Mouse (Mus musculus) neural tube, embryonic 14.5 days (tissue): ENCODE measurements around the gene Prrt3. TPM values are rescaled to one million over a fixed set of nuclear protein-coding genes. Genes with fewer than 3 reads are reported as not detected.

Experiments used
- ATAC-seq: fragments of 200-750 bp; cut with Nextera tagmentation; 2 replicates; pipeline ENCODE4 v1.8.0; 2017; ENCODE audit warnings: low read depth, mild to moderate bottlenecking, moderate TSS enrichment, moderate library complexity
- H3K27ac ChIP-seq: fragments of 300-500 bp; sonication (generic); 2 replicates; pipeline ENCODE4 v1.5.1; 2014; ENCODE audit warnings: low read depth, mild to moderate bottlenecking, control low read depth, low read length, moderate library complexity, mixed read lengths
- H3K27me3 ChIP-seq: fragments of 300-500 bp; sonication (generic); 2 replicates; pipeline ENCODE4 v1.6.1; 2014; ENCODE audit warnings: low read length; ENCODE audit not compliant: control insufficient read depth, insufficient read depth
- H3K36me3 ChIP-seq: fragments of 300-500 bp; sonication (generic); 2 replicates; pipeline ENCODE4 v1.6.1; 2014; ENCODE audit warnings: low read length, mixed read lengths; ENCODE audit not compliant: control insufficient read depth, insufficient read depth
- H3K4me1 ChIP-seq: fragments of 300-500 bp; sonication (generic); 2 replicates; pipeline ENCODE4 v1.6.1; 2014; ENCODE audit warnings: low read length; ENCODE audit not compliant: control insufficient read depth, insufficient read depth
- H3K4me2 ChIP-seq: fragments of 300-500 bp; sonication (generic); 2 replicates; pipeline ENCODE4 v1.6.1; 2014; ENCODE audit warnings: mild to moderate bottlenecking, low read depth, low read length, control low read depth
- H3K4me3 ChIP-seq: fragments of 300-500 bp; sonication (generic); 2 replicates; pipeline ENCODE4 v1.5.1; 2014; ENCODE audit warnings: low read depth, low read length, control low read depth, mixed read lengths
- H3K9ac ChIP-seq: fragments of 300-500 bp; sonication (generic); replicated peaks from 2 replicates; pipeline ENCODE4 v1.6.1; 2014; ENCODE audit warnings: low read depth, mild to moderate bottlenecking, control low read depth, low read length, mixed read lengths
- H3K9me3 ChIP-seq: fragments of 300-500 bp; sonication (generic); 2 replicates; pipeline ENCODE4 v1.6.1; 2016; ENCODE audit warnings: low read length; ENCODE audit not compliant: control insufficient read depth
- WGBS: fragments of 180-500 bp; shearing (Covaris S2); extraction: QIAGEN DNeasy Blood & Tissue Kit; methylation state at CpG from one replicate; pipeline ENCODE4 v1.1.7; 2014; 5-methylcytosine and 5-hydroxymethylcytosine counted together
- polyA plus RNA-seq: library from polyadenylated mRNA; unstranded; fragments of >200 nt; fragmentation: Nextera tagmentation; extraction: Ambion mirVana; gene quantifications from 2 replicates; pipeline ENCODE4 v1.2.1, GENCODE M21; 2014

Gene Prrt3
- polyA plus RNA-seq, 1 experiment from 2014 or later, result 9.1 TPM

DNA sequence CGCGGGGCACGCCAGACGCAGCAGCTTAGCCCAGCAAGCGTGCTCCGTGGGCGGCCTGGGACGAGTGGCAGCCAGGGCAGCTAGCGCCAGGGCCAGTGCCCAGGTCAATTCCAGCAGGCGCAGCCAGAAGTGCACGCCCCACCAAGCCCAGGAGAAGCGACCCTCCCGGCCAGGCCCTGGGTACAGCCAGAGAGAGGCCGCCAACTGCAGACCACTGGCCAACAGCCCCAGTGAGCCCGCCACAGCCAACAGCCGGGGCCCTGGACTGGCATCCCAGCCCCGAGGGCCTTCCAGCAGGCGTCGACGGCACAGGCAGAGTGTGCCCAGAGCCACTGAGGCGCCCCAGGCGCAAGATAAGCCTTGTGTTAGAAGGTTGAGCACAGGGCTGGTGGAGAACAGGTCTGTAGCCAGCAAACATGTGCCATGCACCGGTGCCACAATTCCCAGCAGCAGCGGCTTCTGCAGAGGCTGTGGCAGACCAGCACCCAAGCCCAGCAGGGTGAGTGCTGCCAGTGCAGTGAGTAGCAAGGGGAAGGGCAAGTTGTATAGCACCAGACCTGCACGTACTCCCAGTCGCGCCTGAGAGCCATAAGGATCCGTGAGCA, 6.6 kb downstream of the Prrt3 start:
- no peak for ATAC-seq
- H3K27ac ChIP-seq, result no peak overlapping the region
- WGBS, result 51% methylated on average over 28 of the region's 28 CpGs
- no peaks in the 10 kb centered on the region for H3K27me3 ChIP-seq
- H3K4me2 ChIP-seq, result peak overlapping the region; percentile 42; the same call in 1 of the 2 replicates
- H3K9me3 ChIP-seq, result no peaks in the 10 kb centered on the region
- H3K36me3 ChIP-seq, result peaks cover 22% of the 10 kb centered on the region
- H3K9ac ChIP-seq, result no peak overlapping the region
- no peak overlapping the region for H3K4me3 ChIP-seq
- H3K4me1 ChIP-seq, result no peaks in the 10 kb centered on the region

DNA sequence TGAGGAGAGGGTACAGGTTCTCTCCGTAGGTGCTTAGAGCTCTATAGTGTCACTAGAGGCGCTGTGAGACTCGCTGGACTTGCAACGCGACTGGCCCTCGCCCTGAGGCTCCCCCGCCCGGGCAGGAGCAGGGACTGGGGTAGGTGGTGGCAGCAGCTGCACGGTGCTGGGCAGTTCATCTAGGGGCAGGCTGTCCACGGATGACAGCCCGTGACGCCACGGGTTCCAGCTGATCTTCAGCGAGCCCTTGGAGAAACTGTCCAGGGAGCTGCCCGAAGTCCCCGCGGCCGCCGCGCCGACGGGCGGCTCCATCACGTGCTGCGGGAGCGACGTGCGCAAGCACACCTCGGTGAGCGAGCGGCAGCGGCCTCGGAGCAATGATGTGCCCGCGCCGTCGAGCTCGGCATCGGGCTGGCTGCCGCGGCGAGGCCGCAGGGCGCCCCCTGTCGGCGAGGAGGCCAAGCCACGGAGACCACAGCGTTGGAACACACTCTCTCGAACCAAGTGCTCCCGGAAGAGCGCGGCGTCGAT, 7.4 kb downstream of the Prrt3 start:
- no peaks in the 10 kb centered on the region for H3K4me1 ChIP-seq
- peak overlapping the region; percentile 24 for H3K4me3 ChIP-seq
- peak; percentile 74 for ATAC-seq
- peak overlapping the region; percentile 42 for H3K4me2 ChIP-seq
- no peaks in the 10 kb centered on the region for H3K9me3 ChIP-seq
- H3K27me3 ChIP-seq, result no peaks in the 10 kb centered on the region
- no peak overlapping the region for H3K9ac ChIP-seq
- WGBS, result under 1% methylated on average over 54 of the region's 54 CpGs
- H3K36me3 ChIP-seq, result peaks cover 30% of the 10 kb centered on the region
- H3K27ac ChIP-seq, result no peak overlapping the region

DNA sequence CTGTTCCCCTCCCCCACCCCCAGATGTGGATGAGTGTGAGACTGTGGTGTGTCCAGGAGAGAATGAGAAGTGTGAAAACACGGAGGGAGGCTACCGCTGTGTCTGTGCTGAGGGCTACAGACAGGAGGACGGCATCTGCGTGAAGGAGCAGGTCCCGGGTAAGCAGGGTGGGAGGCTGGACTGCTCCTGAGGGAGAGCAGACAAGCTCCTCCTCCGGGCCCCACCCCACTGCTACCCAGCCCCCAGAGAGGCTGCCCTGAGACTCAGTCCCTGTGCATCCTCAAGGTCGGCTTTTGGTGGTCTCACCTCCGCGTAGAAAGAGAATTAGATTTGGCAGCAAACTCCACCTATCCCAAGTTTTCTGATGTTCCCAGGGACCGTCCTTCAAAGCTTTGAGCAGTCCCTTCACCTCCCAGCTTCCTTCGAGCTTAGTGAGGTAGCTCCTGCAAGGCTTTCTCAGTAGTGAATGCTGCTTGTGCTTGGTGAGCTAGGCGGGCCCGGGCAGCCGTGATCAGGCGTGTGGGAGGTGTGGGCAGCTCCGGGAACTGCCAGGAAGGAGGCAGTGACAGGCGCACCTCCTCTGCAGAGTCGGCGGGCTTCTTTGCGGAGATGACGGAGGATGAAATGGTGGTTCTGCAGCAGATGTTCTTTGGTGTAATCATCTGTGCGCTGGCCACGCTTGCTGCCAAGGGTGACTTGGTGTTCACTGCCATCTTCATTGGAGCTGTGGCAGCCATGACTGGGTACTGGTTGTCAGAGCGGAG, 9.4 kb downstream of the Prrt3 start:
- Histone ChIP-seq H3K4me3 (no peak overlapping the region), H3K4me2 (no peak overlapping the region), H3K27me3 (no peaks in the 10 kb centered on the region), H3K36me3 (peaks cover 40% of the 10 kb centered on the region), H3K9me3 (no peaks in the 10 kb centered on the region), H3K4me1 (no peaks in the 10 kb centered on the region), H3K9ac (no peak overlapping the region), H3K27ac (no peak overlapping the region)
- ATAC-seq, result no peak
- WGBS, result 85% methylated on average over 24 of the region's 24 CpGs

DNA sequence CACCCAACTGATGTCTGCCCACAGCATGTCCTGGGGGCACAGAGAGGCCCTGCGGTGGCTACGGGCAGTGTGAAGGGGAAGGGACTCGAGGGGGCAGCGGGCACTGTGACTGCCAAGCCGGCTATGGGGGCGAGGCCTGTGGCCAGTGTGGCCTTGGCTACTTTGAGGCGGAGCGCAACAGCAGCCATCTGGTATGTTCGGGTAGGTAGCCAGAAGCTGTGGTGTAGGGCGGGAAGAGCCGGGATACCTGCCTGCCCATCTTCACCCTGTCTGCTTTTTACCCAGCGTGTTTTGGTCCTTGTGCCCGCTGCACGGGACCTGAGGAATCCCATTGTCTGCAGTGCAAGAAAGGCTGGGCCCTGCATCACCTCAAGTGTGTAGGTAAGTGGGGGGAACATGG, 12.3 kb downstream of the Prrt3 start:
- ATAC-seq, result no peak
- Histone ChIP-seq H3K9me3 (no peaks in the 10 kb centered on the region), H3K9ac (no peak overlapping the region), H3K27ac (no peak overlapping the region), H3K4me3 (no peak overlapping the region), H3K27me3 (no peaks in the 10 kb centered on the region), H3K4me2 (no peak overlapping the region), H3K36me3 (peaks cover 47% of the 10 kb centered on the region), H3K4me1 (0 out of 2 replicates have a peak, but pooled peaks cover 6% of the 10 kb centered on the region)
- 95% methylated on average over 14 of the region's 14 CpGs for WGBS

DNA sequence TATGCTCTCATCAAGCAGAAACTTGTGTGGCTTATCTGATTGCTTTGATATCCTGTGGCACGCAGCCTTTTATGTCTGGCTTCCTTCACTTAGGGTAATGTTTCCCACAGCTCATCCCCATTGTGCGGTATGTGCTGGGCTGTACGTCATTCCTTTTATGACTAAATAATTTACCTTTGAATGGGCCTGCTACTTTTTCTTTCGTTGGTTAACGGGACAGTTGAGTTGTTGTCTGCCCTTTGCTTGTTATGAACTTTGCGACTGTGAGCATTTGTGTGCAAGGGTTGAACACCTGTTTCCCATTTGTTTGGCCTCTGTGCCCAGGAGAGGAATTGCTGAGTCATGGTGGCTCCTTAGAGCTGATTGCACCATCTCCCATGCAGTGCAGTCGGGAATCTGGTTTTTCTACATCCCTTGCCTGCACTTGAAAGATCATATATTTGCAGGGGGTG, 14.6 kb downstream of the Prrt3 start:
- no peak for ATAC-seq
- 49% methylated on average over 7 of the region's 7 CpGs for WGBS
- no peak overlapping the region for H3K27ac ChIP-seq
- H3K9ac ChIP-seq, result no peak overlapping the region
- H3K4me1 ChIP-seq, result peaks cover 11% of the 10 kb centered on the region; the same call in 1 of the 2 replicates
- H3K4me2 ChIP-seq, result no peak overlapping the region
- H3K9me3 ChIP-seq, result no peaks in the 10 kb centered on the region
- H3K27me3 ChIP-seq, result no peaks in the 10 kb centered on the region
- no peak overlapping the region for H3K4me3 ChIP-seq
- peaks cover 39% of the 10 kb centered on the region for H3K36me3 ChIP-seq

DNA sequence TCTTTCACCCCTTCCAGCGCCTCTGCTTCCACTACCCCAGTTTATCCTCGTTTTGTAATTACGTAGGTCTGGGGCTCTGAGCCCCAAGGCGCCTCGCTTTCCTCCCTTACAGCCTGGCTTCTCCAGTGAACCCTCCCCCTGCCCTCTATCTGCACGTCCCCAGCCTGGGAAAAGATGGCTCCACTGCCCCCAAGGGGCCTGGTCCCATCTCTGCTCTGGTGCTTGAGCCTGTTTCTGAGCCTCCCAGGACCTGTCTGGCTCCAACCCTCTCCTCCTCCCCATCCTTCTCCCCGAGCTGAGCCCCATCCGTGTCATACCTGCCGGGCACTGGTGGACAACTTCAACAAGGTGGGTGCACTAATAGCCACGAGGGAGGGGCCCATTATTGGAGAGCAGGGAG, 18.0 kb downstream of the Prrt3 start:
- peak overlapping the region; percentile 67 for H3K4me3 ChIP-seq
- H3K9ac ChIP-seq, result peak overlapping the region; percentile 81
- H3K4me2 ChIP-seq, result peak overlapping the region; percentile 75
- WGBS, result 11% methylated on average over 10 of the region's 10 CpGs
- H3K27ac ChIP-seq, result peak overlapping the region; percentile 93
- H3K9me3 ChIP-seq, result no peaks in the 10 kb centered on the region
- H3K4me1 ChIP-seq, result peaks cover 11% of the 10 kb centered on the region; the same call in 1 of the 2 replicates
- H3K27me3 ChIP-seq, result no peaks in the 10 kb centered on the region
- peaks cover 13% of the 10 kb centered on the region for H3K36me3 ChIP-seq
- peak; percentile 58 for ATAC-seq

DNA sequence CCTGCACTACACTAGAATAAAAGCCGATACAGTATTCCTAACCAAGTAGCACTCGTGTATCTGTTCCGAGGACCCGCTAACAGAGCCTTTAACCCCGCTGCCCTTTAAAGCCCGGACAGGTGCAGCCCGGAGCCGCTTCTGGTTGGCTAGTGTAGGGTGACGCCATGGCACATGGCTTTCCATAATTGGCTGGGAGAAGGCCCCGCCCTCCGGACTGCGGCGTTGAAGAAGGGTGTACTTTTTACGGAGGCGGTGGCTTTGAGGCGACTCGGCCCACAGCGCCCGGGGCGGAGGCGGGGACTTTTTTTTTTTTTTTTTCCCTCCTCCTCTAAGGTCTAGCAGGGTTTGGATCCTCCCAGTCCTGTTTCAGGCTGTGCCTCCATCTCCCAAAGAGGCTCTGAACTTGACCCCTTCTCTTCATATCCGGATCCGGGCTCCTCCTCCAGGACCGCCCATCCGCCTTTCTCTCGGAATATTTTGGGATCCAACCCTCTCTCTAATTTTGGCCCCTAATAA, 18.6 kb downstream of the Prrt3 start, which contains the start of gene Creld1:
Creld1 (plus strand) TSS at position 198 of the 516 bp plus-strand sequence.
- H3K4me3 ChIP-seq, result peak within 1 kb of the TSS; percentile 67
- peaks cover 11% of the 10 kb centered on the region; the same call in 1 of the 2 replicates for H3K4me1 ChIP-seq

DNA sequence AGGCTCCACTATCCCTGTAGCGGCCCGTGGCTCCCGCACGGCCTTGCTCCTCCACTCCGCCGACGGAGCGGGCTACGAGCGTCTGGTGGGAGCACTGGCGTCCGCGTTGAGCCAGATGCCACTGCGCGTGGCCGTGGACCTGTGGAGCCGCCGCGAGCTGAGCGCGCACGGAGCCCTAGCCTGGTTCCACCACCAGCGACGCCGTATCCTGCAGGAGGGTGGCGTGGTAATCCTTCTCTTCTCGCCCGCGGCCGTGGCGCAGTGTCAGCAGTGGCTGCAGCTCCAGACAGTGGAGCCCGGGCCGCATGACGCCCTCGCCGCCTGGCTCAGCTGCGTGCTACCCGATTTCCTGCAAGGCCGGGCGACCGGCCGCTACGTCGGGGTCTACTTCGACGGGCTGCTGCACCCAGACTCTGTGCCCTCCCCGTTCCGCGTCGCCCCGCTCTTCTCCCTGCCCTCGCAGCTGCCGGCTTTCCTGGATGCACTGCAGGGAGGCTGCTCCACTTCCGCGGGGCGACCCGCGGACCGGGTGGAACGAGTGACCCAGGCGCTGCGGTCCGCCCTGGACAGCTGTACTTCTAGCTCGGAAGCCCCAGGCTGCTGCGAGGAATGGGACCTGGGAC, 19.1 kb downstream of the Prrt3 start:
- Histone ChIP-seq H3K9me3 (no peaks in the 10 kb centered on the region), H3K27me3 (no peaks in the 10 kb centered on the region), H3K9ac (peak overlapping the region; percentile 81), H3K4me1 (peaks cover 11% of the 10 kb centered on the region; the same call in 1 of the 2 replicates), H3K27ac (peak overlapping the region; percentile 93), H3K4me2 (peak overlapping the region; percentile 75), H3K4me3 (peak overlapping the region; percentile 67), H3K36me3 (peaks cover 7% of the 10 kb centered on the region; the same call in 1 of the 2 replicates)
- ATAC-seq, result peak; percentile 63
- WGBS, result under 1% methylated on average over 59 of the region's 65 CpGs

More for the DNA sequence above, 18.6 kb downstream of the Prrt3 start, which contains the start of gene Creld1:
- Histone ChIP-seq H3K9ac (peak within 1 kb of the TSS; percentile 81), H3K9me3 (no peaks in the 10 kb centered on the region), H3K36me3 (peaks cover 7% of the 10 kb centered on the region; the same call in 1 of the 2 replicates), H3K27me3 (no peaks in the 10 kb centered on the region), H3K4me2 (peak within 1 kb of the TSS; percentile 75), H3K27ac (peak within 1 kb of the TSS; percentile 93)
- peak; percentile 96 for ATAC-seq
- WGBS, result 0% methylated on average over 26 of the region's 26 CpGs
